Mouse (Mus musculus) kidney, adult 2 months (tissue): Measurements from ENCODE around the gene Doc2g. TPM values are rescaled to one million over a fixed set of nuclear protein-coding genes. Genes with fewer than 3 reads are reported as not detected.

Source experiments
- DNase-seq: peaks from one replicate; pipeline ENCODE4 v3.0.0; 2021
- H3K27ac ChIP-seq: fragments of 200-500 bp; 2 replicates; pipeline ENCODE4 v1.5.1; 2012; ENCODE audit warnings: low read depth, low read length, control low read depth, inconsistent platforms; ENCODE audit not compliant: insufficient read depth
- H3K27me3 ChIP-seq: fragments of 200-500 bp; replicated peaks from 2 replicates; pipeline ENCODE4 v1.6.1; 2012; ENCODE audit warnings: mild to moderate bottlenecking, moderate library complexity, low read length, inconsistent platforms; ENCODE audit not compliant: control insufficient read depth, insufficient read depth
- H3K36me3 ChIP-seq: fragments of 200-500 bp; 2 replicates; pipeline ENCODE4 v1.6.1; 2012; ENCODE audit warnings: mild to moderate bottlenecking, moderate library complexity, low read length, inconsistent platforms; ENCODE audit not compliant: control insufficient read depth, insufficient read depth
- H3K4me1 ChIP-seq: fragments of 200-500 bp; 2 replicates; pipeline ENCODE4 v1.6.1; 2011; ENCODE audit warnings: low read length; ENCODE audit not compliant: control insufficient read depth, insufficient read depth
- H3K4me3 ChIP-seq: fragments of 200-500 bp; 2 replicates; pipeline ENCODE4 v1.5.1; 2011; ENCODE audit warnings: mild to moderate bottlenecking, low read depth, low read length, control low read depth; ENCODE audit not compliant: insufficient read depth
- CTCF ChIP-seq: fragments of 200-500 bp; conservative IDR thresholded peaks from 2 replicates; pipeline ENCODE4 v1.5.1; 2011; ENCODE audit warnings: low read depth, mild to moderate bottlenecking, control low read depth, low read length, moderate library complexity, mixed read lengths; ENCODE audit not compliant: insufficient read depth, insufficient read length
- POLR2A ChIP-seq: fragments of 200-500 bp; IDR thresholded peaks from one replicate; pipeline ENCODE4 v1.6.1; 2011; ENCODE audit warnings: low read depth, low read length, control low read depth
- WGBS: fragments of 180-500 bp; shearing (Covaris S2); methylation state at CpG from one replicate; pipeline ENCODE4 v1.1.7; 2018; 5-methylcytosine and 5-hydroxymethylcytosine counted together
- polyA plus RNA-seq: library from polyadenylated mRNA; depleted of rRNA; stranded (reverse); fragments of >200 nt; gene quantifications from 2 replicates; pipeline ENCODE4 v1.2.3, GENCODE M21; 2012

The Doc2g gene
- polyA plus RNA-seq, 1 experiment: 5.1 TPM

DNA sequence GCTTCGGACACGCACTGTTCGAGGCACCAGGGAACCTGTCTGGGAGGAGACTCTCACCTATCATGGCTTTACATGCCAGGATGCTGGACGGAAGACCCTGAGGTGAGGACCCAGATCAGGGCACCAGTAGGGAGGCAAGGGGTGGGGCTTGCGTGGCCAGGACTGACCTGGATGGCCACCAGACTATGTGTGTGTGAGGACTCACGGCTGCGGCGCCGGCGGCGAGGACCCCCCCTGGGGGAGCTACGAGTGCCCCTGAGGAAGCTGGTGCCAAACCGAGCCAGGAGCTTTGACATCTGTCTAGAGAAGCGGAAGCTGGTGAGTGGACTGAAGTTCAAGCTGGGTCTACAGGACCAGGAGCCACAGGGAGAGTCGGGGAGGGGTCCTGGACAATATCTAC lies 1.2 kb downstream of the Doc2g start:
- 87% methylated on average over 15 of the region's 15 CpGs for WGBS
- Histone ChIP-seq H3K4me1 (peaks cover 18% of the 10 kb centered on the region), H3K36me3 (peaks cover 2% of the 10 kb centered on the region), H3K27ac (no peak overlapping the region), H3K4me3 (no peak overlapping the region), H3K27me3 (no peaks in the 10 kb centered on the region)
- DNase-seq: no peak
- no peak for TF ChIP-seq POLR2A
- TF ChIP-seq CTCF: no peak

DNA sequence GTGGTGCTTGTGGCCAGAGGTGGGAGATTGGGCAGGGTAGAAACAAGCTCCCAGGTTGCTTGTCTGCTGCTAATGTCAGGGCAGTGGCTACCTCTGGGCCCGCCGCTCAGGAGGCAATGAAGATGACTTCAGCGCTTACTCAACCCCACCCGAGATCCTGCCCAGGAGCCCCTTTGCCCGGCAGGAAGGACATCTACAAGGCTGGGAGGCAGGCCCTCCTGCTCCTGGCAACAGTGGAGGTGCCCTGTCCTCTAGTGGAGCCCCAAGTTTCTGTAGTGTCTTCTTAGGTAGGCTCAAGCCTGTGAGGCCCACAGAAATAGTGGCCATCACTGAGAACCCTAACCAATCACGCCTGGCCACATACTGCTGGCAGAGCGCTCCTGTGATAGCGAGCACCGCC lies 2.0 kb downstream of the Doc2g start:
- TF ChIP-seq POLR2A (no peak), CTCF (no peak)
- no peak overlapping the region for H3K27ac ChIP-seq

DNA sequence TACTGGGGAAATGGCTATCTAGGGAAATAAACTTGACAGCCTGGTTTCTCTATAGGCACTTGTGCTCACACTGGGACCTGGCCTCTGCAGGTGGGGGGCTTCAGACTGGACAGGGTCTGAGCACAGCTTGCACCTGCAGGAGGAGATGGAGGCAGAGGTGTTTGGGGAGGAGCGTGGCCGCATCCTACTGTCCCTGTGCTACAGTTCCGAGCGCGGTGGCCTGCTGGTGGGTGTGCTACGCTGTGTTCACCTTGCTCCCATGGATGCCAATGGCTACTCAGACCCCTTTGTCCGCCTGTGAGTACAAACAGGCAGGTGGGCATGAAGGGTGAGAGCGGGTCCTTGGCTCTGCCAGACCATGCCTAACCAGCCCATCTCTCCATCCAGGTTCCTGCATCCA lies 2.9 kb downstream of the Doc2g start:
- Histone ChIP-seq H3K36me3 (peaks cover 2% of the 10 kb centered on the region), H3K27me3 (no peaks in the 10 kb centered on the region), H3K4me1 (peaks cover 13% of the 10 kb centered on the region), H3K27ac (no peak overlapping the region), H3K4me3 (no peak overlapping the region)
- no peak for DNase-seq
- WGBS: 94% methylated on average over 8 of the region's 8 CpGs
- TF ChIP-seq CTCF (no peak), POLR2A (no peak)

More for the DNA sequence above, 2.0 kb downstream of the Doc2g start:
- H3K27me3 ChIP-seq: no peaks in the 10 kb centered on the region
- H3K4me3 ChIP-seq: no peak overlapping the region
- no peak for DNase-seq
- peaks cover 15% of the 10 kb centered on the region for H3K4me1 ChIP-seq
- peaks cover 2% of the 10 kb centered on the region for H3K36me3 ChIP-seq
- WGBS: 87% methylated on average over 9 of the region's 9 CpGs

DNA sequence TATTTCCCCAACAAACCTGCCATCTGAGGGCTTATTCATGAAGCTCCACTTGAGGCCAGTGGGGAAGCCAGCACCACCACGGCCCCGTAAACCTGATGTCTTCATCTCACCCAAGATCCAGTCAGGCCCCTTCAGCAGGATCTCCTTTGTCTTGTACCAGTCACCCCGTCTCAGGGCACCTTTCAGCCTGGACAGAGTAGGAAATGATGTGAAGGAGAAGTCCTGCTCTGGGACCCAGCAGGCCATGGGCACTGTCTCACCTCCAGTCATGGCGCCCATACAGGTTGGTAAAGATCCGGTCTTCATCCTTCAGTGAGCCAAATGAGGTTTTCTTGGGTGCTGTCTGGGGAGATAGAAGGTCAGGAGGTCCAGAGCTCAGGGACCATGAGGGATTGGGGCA lies 8.0 kb downstream of the Doc2g start:
- Histone ChIP-seq H3K4me1 (peaks cover 8% of the 10 kb centered on the region; the same call in 1 of the 2 replicates), H3K4me3 (no peak overlapping the region), H3K36me3 (peaks cover 2% of the 10 kb centered on the region), H3K27me3 (no peaks in the 10 kb centered on the region), H3K27ac (no peak overlapping the region)
- DNase-seq: no peak
- TF ChIP-seq CTCF (no peak), POLR2A (no peak)
- WGBS: 97% methylated on average over 5 of the region's 5 CpGs

DNA sequence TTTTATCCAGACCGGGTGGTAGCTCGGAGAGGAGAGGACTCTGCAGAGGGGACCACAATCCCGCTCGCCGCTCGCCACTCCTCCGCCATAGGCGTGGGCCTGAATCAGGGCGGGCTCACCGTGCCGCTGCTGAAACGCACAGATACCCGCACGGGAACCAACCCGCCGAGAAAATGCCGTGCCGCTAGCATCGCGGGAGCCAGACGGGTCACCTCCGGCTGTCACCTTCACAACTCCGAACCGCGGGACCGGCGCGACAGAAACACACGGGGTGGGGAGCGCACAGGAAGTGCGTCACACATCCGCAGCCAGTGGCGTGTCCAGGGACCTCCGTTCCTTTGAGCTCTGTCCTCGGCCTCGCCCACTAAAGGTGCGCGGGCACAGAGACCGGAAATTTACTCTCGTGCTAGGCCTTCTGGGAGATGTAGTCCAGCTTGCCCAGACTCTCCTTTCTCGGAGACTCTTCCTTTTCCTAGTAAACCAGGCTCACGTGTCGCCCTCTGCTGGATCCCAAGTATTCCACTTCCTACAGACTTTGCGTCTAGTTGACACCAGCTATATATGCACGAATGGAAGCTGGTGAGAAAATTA lies 9.4 kb downstream of the Doc2g start, which contains the start of gene Ndufv1:
Gene Ndufv1 (minus strand): TSS at position 375 of the 591 bp plus-strand sequence.
- peak within 1 kb of the TSS; percentile 62 for H3K27ac ChIP-seq
- peak within 1 kb of the TSS; percentile 64 for H3K4me3 ChIP-seq
- H3K27me3 ChIP-seq: no peaks in the 10 kb centered on the region
- WGBS: under 1% methylated on average over 45 of the region's 45 CpGs
- DNase-seq: peak; percentile 99
- H3K36me3 ChIP-seq: peaks cover 2% of the 10 kb centered on the region
- peaks cover 8% of the 10 kb centered on the region; the same call in 1 of the 2 replicates for H3K4me1 ChIP-seq
- TF ChIP-seq POLR2A: peak; percentile 59
- TF ChIP-seq CTCF: peak; percentile 94

DNA sequence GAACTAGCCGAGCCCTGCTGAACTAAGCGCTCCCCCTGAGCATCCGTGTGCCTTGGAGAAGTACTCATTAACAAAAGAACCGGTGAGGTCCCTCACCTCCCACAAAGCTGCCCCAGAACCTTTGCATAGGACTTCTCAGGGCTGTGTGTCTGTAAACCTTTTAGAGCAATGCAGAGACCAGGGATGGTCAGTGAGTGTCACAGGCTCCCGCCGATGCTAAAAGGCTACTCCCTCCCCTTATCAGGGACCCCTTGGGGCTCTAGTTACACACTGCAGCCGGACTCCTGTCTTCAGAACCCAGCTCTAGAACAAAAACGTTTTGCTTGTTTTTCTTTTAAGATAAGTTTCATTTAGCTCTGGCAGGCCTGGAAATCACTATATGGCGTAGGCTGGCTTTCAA lies 10.0 kb downstream of the Doc2g start:
- TF ChIP-seq POLR2A: no peak
- TF ChIP-seq CTCF: no peak
- peaks cover 8% of the 10 kb centered on the region; the same call in 1 of the 2 replicates for H3K4me1 ChIP-seq
- WGBS: 21% methylated on average over 9 of the region's 9 CpGs
- H3K27me3 ChIP-seq: no peaks in the 10 kb centered on the region
- peak overlapping the region; percentile 18; the same call in 1 of the 2 replicates for H3K27ac ChIP-seq
- peak overlapping the region; percentile 45 for H3K4me3 ChIP-seq
- DNase-seq: no peak
- H3K36me3 ChIP-seq: peaks cover 2% of the 10 kb centered on the region

DNA sequence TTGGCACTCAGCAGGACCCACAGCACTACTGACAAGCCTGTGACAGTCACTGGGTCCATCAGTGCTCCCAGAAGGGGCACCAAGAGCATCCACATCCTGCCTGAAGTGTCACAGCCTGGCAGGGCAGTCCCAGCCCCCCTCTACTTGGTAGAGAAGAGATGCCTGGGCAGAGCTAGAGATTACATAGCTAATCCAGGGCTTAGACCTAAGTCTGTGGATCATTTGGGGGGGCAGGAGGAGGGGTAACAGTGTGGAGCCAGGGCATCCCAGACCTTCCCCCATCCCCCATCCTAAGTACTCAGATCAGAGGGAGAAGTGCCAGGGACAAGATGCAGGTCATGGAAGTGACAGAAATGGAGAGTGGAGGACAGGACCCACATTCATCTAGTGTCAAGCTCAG lies 11.7 kb downstream of the Doc2g start:
- no peak for TF ChIP-seq POLR2A
- no peak overlapping the region for H3K27ac ChIP-seq
- no peaks in the 10 kb centered on the region for H3K27me3 ChIP-seq
- no peak overlapping the region for H3K4me3 ChIP-seq
- H3K4me1 ChIP-seq: peaks cover 8% of the 10 kb centered on the region; the same call in 1 of the 2 replicates
- no peaks in the 10 kb centered on the region for H3K36me3 ChIP-seq
- no peak for DNase-seq
